Mouse (Mus musculus) right cerebral cortex, postnatal 25 days (tissue): ENCODE results near the gene Nup50.
"Not testable (repeated sequence)": the region's sequence is repeated elsewhere in the genome, so short reads cannot be mapped to it uniquely, and the experiment has no call there.

ENCODE experiments used
- DNase-seq: peaks from one replicate; pipeline ENCODE4 v3.0.0; 2022

Nup50 gene

GRCm38 (mm10) chr15:84922884-84923507, at the start of gene Nup50:
Nup50 (plus strand) TSS chr15:84923411.
- peak; percentile 100 for DNase-seq

GRCm38 (mm10) chr15:84873867-84874266, 49.3 kb upstream of the Nup50 start:
- DNase-seq, result peak; percentile 55

- peak; percentile 75 for DNase-seq
Measured at GRCm38 (mm10) chr15:84877029-84877815, 46.0 kb upstream of the Nup50 start.

- no peak for DNase-seq
Measured at GRCm38 (mm10) chr15:84888066-84888465, 35.1 kb upstream of the Nup50 start.

GRCm38 (mm10) chr15:84891246-84891645, 32.0 kb upstream of the Nup50 start:
- no peak for DNase-seq

GRCm38 (mm10) chr15:84891658-84892057, 31.6 kb upstream of the Nup50 start:
- peak; percentile 53 for DNase-seq

GRCm38 (mm10) chr15:84896216-84896615, 27.0 kb upstream of the Nup50 start:
- DNase-seq, result not testable (repeated sequence)

GRCm38 (mm10) chr15:84896664-84897063, 26.5 kb upstream of the Nup50 start:
- DNase-seq, result no peak

GRCm38 (mm10) chr15:84898077-84898476, 25.1 kb upstream of the Nup50 start:
- no peak for DNase-seq

GRCm38 (mm10) chr15:84903843-84904385, 19.3 kb upstream of the Nup50 start:
- DNase-seq, result no peak

GRCm38 (mm10) chr15:84913201-84913600, 10.0 kb upstream of the Nup50 start:
- no peak for DNase-seq

- DNase-seq, result no peak
Measured at GRCm38 (mm10) chr15:84919938-84920337, 3.3 kb upstream of the Nup50 start, which contains the start of gene Gm29666. Gm29666 (minus strand) TSS chr15:84920038.

- no peak for DNase-seq
Measured at GRCm38 (mm10) chr15:84923508-84924181, 434 bp downstream of the Nup50 start.

- DNase-seq, result no peak
Measured at GRCm38 (mm10) chr15:84924781-84925315, 1.6 kb downstream of the Nup50 start.

- no peak for DNase-seq
Measured at GRCm38 (mm10) chr15:84925495-84926018, 2.3 kb downstream of the Nup50 start.

- no peak for DNase-seq
Measured at GRCm38 (mm10) chr15:84932351-84932750, 9.1 kb downstream of the Nup50 start.

- peak; percentile 57 for DNase-seq
Measured at GRCm38 (mm10) chr15:84934901-84935300, 11.7 kb downstream of the Nup50 start.

GRCm38 (mm10) chr15:84940102-84940501, 16.9 kb downstream of the Nup50 start:
- no peak for DNase-seq

- no peak for DNase-seq
Measured at GRCm38 (mm10) chr15:84942647-84943285, 19.6 kb downstream of the Nup50 start.

- DNase-seq, result no peak
Measured at GRCm38 (mm10) chr15:84944319-84944718, 21.1 kb downstream of the Nup50 start.

GRCm38 (mm10) chr15:84948990-84949389, 25.8 kb downstream of the Nup50 start:
- no peak for DNase-seq

GRCm38 (mm10) chr15:84950053-84950452, 26.8 kb downstream of the Nup50 start:
- DNase-seq, result peak; percentile 65
